Mouse (Mus musculus) hindbrain, embryonic 12.5 days (tissue): Measurements from ENCODE around the gene Cyb561d1. TPM values are rescaled to one million over a fixed set of nuclear protein-coding genes. Genes with fewer than 3 reads are reported as not detected.

Source experiments
- ATAC-seq: fragments of 200-750 bp; cut with Nextera tagmentation; 2 replicates; pipeline ENCODE4 v1.8.0; 2017; ENCODE audit warnings: moderate TSS enrichment; ENCODE audit not compliant: low FRiP score
- H3K27ac ChIP-seq: fragments of 300-500 bp; sonication (generic); 2 replicates; pipeline ENCODE4 v1.5.1; 2016; ENCODE audit warnings: mild to moderate bottlenecking
- H3K27me3 ChIP-seq: fragments of 300-500 bp; sonication (generic); 2 replicates; pipeline ENCODE4 v1.6.1; 2016; ENCODE audit warnings: mild to moderate bottlenecking
- H3K36me3 ChIP-seq: fragments of 300-500 bp; sonication (generic); 2 replicates; pipeline ENCODE4 v1.6.1; 2016; ENCODE audit warnings: mild to moderate bottlenecking
- H3K4me1 ChIP-seq: fragments of 300-500 bp; sonication (generic); 2 replicates; pipeline ENCODE4 v1.6.1; 2016
- H3K4me2 ChIP-seq: fragments of 300-500 bp; sonication (generic); replicated peaks from 2 replicates; pipeline ENCODE4 v1.6.1; 2016; ENCODE audit warnings: mild to moderate bottlenecking
- H3K4me3 ChIP-seq: fragments of 300-500 bp; sonication (generic); 2 replicates; pipeline ENCODE4 v1.5.1; 2016; ENCODE audit warnings: mild to moderate bottlenecking
- H3K9ac ChIP-seq: fragments of 300-500 bp; sonication (generic); 2 replicates; pipeline ENCODE4 v1.6.1; 2016; ENCODE audit warnings: mild to moderate bottlenecking, moderate library complexity
- H3K9me3 ChIP-seq: fragments of 300-500 bp; sonication (generic); replicated peaks from 2 replicates; pipeline ENCODE4 v1.6.1; 2016; ENCODE audit warnings: mild to moderate bottlenecking
- WGBS: fragments of 180-500 bp; shearing (Covaris S2); methylation state at CpG from one replicate; pipeline ENCODE4 v1.1.7; 2016; 5-methylcytosine and 5-hydroxymethylcytosine counted together
- polyA plus RNA-seq: library from polyadenylated mRNA; unstranded; fragments of >200 nt; fragmentation: Nextera tagmentation; extraction: Ambion mirVana; gene quantifications from 2 replicates; pipeline ENCODE4 v1.2.1, GENCODE M21; 2016

The Cyb561d1 gene
- polyA plus RNA-seq, 1 experiment from 2014 or later = 5.0 TPM

- Histone ChIP-seq H3K27me3 (peaks cover 7% of the 10 kb centered on the region; the same call in 1 of the 2 replicates), H3K4me1 (peaks cover 21% of the 10 kb centered on the region), H3K4me3 (no peak overlapping the region), H3K9me3 (no peaks in the 10 kb centered on the region), H3K36me3 (peaks cover 16% of the 10 kb centered on the region), H3K9ac (no peak overlapping the region), H3K27ac (no peak overlapping the region), H3K4me2 (0 out of 2 replicates have a peak overlapping the region, but pooled peaks have one; percentile 68)
- ATAC-seq = no peak
- 83% methylated on average over 6 of the region's 6 CpGs for WGBS
Measured at GRCm38 (mm10) chr3:108211845-108212244, 10.8 kb upstream of the Cyb561d1 start.

- ATAC-seq = peak; percentile 88
- no peaks in the 10 kb centered on the region for H3K9me3 ChIP-seq
- peaks cover 27% of the 10 kb centered on the region for H3K36me3 ChIP-seq
- peak within 1 kb of the TSS; percentile 92 for H3K4me2 ChIP-seq
- under 1% methylated on average over 14 of the region's 14 CpGs for WGBS
- peaks cover 7% of the 10 kb centered on the region; the same call in 1 of the 2 replicates for H3K27me3 ChIP-seq
- H3K9ac ChIP-seq = peak within 1 kb of the TSS; percentile 92
- peak within 1 kb of the TSS; percentile 93 for H3K27ac ChIP-seq
- peaks cover 21% of the 10 kb centered on the region for H3K4me1 ChIP-seq
- peak within 1 kb of the TSS; percentile 62 for H3K4me3 ChIP-seq
Measured at GRCm38 (mm10) chr3:108210771-108211139, 9.7 kb upstream of the Cyb561d1 start, which contains the start of gene Atxn7l2. TSS of gene Atxn7l2 (minus strand) at chr3:108210934.

GRCm38 (mm10) chr3:108209946-108210770 lies 9.1 kb upstream of the Cyb561d1 start:
- Histone ChIP-seq H3K27ac (peak overlapping the region; percentile 93), H3K27me3 (peaks cover 7% of the 10 kb centered on the region; the same call in 1 of the 2 replicates), H3K9me3 (no peaks in the 10 kb centered on the region), H3K4me2 (peak overlapping the region; percentile 92), H3K36me3 (peaks cover 33% of the 10 kb centered on the region), H3K4me3 (peak overlapping the region; percentile 62), H3K9ac (peak overlapping the region; percentile 92), H3K4me1 (peaks cover 21% of the 10 kb centered on the region)
- under 1% methylated on average over 60 of the region's 72 CpGs for WGBS
- ATAC-seq = peak; percentile 97

DNA sequence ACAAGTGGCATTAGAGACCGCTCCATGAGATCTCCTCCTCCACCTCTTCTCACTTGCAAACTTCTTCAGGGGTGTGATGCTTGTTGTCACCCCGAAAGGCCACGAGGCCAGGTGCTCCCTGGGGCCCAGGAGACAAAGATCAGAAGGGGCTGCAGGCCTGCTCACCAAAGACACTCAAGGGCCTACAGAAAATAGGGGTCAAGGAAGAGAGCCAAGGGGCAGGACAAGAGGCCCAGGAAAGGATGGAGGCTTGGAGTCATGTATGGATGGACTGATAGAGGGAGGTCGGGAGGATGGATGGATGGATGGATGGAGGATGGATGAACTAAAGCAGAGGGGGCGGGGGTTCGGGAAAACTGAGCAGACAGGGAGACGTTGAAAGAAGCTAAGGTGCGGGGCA lies 8.5 kb upstream of the Cyb561d1 start:
- peak overlapping the region; percentile 92 for H3K9ac ChIP-seq
- ATAC-seq = no peak; the same call in 1 of the 2 replicates
- H3K27me3 ChIP-seq = peaks cover 7% of the 10 kb centered on the region; the same call in 1 of the 2 replicates
- peak overlapping the region; percentile 92 for H3K4me2 ChIP-seq
- H3K9me3 ChIP-seq = no peaks in the 10 kb centered on the region
- H3K27ac ChIP-seq = peak overlapping the region; percentile 93
- H3K36me3 ChIP-seq = peaks cover 39% of the 10 kb centered on the region
- H3K4me1 ChIP-seq = peaks cover 21% of the 10 kb centered on the region
- H3K4me3 ChIP-seq = peak overlapping the region; percentile 62
- 10% methylated on average over 8 of the region's 8 CpGs for WGBS

GRCm38 (mm10) chr3:108209001-108209400 lies 8.0 kb upstream of the Cyb561d1 start:
- H3K27ac ChIP-seq = peak overlapping the region; percentile 93
- H3K4me2 ChIP-seq = peak overlapping the region; percentile 92
- 57% methylated on average over 3 of the region's 3 CpGs for WGBS
- H3K36me3 ChIP-seq = peaks cover 44% of the 10 kb centered on the region
- H3K27me3 ChIP-seq = peaks cover 2% of the 10 kb centered on the region; the same call in 1 of the 2 replicates
- ATAC-seq = no peak
- H3K9ac ChIP-seq = peak overlapping the region; percentile 92
- peak overlapping the region; percentile 62 for H3K4me3 ChIP-seq
- H3K4me1 ChIP-seq = peaks cover 21% of the 10 kb centered on the region
- no peaks in the 10 kb centered on the region for H3K9me3 ChIP-seq

DNA sequence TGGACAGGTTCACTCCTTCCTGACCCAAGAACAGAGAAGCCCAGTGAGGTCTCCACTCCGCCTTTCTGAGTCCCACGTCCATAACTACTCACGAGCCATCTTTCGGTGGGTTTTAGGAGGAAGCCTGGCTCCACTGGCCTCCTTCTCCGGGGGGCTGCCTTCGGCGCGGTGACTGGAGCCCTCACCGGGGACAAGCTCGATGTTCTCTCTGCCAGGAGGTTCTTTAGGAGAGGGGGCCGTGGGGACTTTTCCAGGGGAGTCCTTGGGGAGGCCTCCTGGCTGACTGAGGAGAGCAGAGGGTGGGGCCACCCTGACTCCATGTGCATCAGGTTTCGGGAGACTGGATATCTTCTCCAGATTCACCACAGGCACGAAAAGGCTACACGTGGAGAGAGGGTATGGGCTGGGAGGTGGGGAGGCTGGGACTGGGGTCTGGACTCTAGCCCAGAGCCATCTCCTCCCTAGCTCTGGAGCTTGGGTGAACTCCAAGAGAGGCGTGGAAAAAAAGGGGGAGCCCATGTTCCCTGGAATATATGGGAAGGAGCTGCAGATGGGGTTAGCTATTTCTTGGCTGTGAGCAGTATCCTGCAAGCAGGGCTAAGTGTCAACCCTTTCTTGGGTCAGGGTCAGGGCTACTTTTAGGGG lies 5.8 kb upstream of the Cyb561d1 start:
- 95% methylated on average over 15 of the region's 15 CpGs for WGBS
- no peak overlapping the region for H3K27ac ChIP-seq
- H3K4me2 ChIP-seq = no peak overlapping the region
- H3K4me1 ChIP-seq = peaks cover 25% of the 10 kb centered on the region
- no peak overlapping the region for H3K9ac ChIP-seq
- H3K4me3 ChIP-seq = no peak overlapping the region
- H3K36me3 ChIP-seq = peaks cover 62% of the 10 kb centered on the region
- no peaks in the 10 kb centered on the region for H3K27me3 ChIP-seq
- H3K9me3 ChIP-seq = no peaks in the 10 kb centered on the region
- ATAC-seq = no peak

DNA sequence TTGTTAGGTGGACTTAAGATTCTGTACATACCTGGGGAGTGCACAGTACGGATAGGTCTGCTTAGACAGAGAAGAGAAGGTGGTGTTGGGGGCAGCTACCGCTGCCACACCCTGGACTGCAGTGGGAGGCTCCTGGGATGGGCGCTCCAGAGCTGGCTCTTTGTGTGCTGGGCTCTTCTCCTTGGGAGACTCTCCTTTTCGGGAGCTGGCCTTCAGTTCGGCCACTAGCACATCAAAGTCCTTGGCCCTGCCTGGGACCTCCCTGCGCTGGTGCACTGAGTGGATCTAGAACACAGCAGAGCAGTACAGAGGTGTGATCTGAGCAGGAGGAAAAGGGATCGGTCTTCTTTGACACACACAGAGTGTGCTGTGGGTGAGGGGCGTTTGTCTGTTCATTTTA lies 4.6 kb upstream of the Cyb561d1 start:
- peaks cover 30% of the 10 kb centered on the region for H3K4me1 ChIP-seq
- H3K27ac ChIP-seq = no peak overlapping the region
- no peaks in the 10 kb centered on the region for H3K27me3 ChIP-seq
- ATAC-seq = no peak
- peaks cover 65% of the 10 kb centered on the region for H3K36me3 ChIP-seq
- H3K4me3 ChIP-seq = no peak overlapping the region
- WGBS = 86% methylated on average over 8 of the region's 8 CpGs
- H3K4me2 ChIP-seq = no peak overlapping the region
- H3K9me3 ChIP-seq = no peaks in the 10 kb centered on the region
- no peak overlapping the region for H3K9ac ChIP-seq

DNA sequence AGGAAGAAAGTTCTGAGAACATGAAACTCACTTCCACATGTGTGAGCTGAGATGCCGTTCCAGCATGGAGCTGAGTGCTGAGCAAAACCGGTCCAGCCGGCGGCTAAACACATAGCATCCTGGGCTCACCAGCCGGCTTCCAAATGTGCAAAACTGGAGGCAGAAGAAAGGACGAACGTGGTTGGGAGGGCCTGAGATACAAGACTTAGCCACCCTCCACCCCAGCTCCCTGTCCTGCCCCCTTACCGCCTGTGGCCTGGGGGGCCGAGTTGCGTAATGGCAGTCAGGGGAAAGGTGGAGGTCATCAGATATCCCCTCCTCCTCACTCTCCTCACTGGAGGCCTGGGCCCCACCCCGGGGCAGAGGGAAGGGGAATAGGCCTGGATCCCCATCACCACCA lies 3.5 kb upstream of the Cyb561d1 start:
- 89% methylated on average over 11 of the region's 11 CpGs for WGBS
- Histone ChIP-seq H3K4me3 (no peak overlapping the region), H3K9me3 (no peaks in the 10 kb centered on the region), H3K27me3 (no peaks in the 10 kb centered on the region), H3K9ac (no peak overlapping the region), H3K4me2 (no peak overlapping the region), H3K27ac (0 out of 2 replicates have a peak overlapping the region, but pooled peaks have one; percentile 23), H3K36me3 (peaks cover 65% of the 10 kb centered on the region), H3K4me1 (peaks cover 38% of the 10 kb centered on the region)
- no peak for ATAC-seq

GRCm38 (mm10) chr3:108203621-108204325 lies 2.8 kb upstream of the Cyb561d1 start:
- peaks cover 71% of the 10 kb centered on the region for H3K36me3 ChIP-seq
- H3K27me3 ChIP-seq = no peaks in the 10 kb centered on the region
- H3K9ac ChIP-seq = no peak overlapping the region
- 83% methylated on average over 11 of the region's 11 CpGs for WGBS
- no peaks in the 10 kb centered on the region for H3K9me3 ChIP-seq
- no peak for ATAC-seq
- peaks cover 33% of the 10 kb centered on the region for H3K4me1 ChIP-seq
- no peak overlapping the region for H3K4me3 ChIP-seq
- no peak overlapping the region for H3K4me2 ChIP-seq
- H3K27ac ChIP-seq = 0 out of 2 replicates have a peak overlapping the region, but pooled peaks have one; percentile 4

- H3K36me3 ChIP-seq = peaks cover 73% of the 10 kb centered on the region
- 90% methylated on average over 13 of the region's 13 CpGs for WGBS
- H3K4me3 ChIP-seq = no peak overlapping the region
- no peak overlapping the region for H3K27ac ChIP-seq
- H3K27me3 ChIP-seq = no peaks in the 10 kb centered on the region
- ATAC-seq = no peak
- no peak overlapping the region for H3K9ac ChIP-seq
- peaks cover 27% of the 10 kb centered on the region for H3K4me1 ChIP-seq
- H3K4me2 ChIP-seq = no peak overlapping the region
- no peaks in the 10 kb centered on the region for H3K9me3 ChIP-seq
Measured at GRCm38 (mm10) chr3:108203212-108203611, 2.2 kb upstream of the Cyb561d1 start.

DNA sequence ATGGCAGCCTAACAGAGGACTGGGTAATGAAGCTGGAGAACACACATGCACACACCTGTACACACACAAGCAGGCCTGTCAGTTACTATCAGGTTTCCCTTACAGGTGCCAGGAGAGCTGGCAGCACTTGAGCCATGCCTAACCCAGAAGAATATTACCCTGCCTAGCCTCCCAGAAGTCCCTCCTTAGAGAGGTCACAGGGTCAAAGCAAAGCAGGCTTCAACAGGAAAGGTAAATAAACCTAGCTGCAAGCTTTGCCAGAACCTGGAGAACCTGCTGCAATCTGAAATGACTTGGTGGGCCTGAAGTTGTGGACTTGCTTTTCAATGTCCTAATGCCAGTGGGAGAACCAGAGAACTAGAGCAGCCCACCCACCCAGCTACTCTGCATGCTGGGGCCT lies 1.5 kb upstream of the Cyb561d1 start:
- Histone ChIP-seq H3K9ac (no peak overlapping the region), H3K4me2 (no peak overlapping the region), H3K27ac (no peak overlapping the region), H3K9me3 (no peaks in the 10 kb centered on the region), H3K4me1 (peaks cover 26% of the 10 kb centered on the region), H3K27me3 (no peaks in the 10 kb centered on the region), H3K4me3 (no peak overlapping the region), H3K36me3 (peaks cover 69% of the 10 kb centered on the region)
- ATAC-seq = no peak

DNA sequence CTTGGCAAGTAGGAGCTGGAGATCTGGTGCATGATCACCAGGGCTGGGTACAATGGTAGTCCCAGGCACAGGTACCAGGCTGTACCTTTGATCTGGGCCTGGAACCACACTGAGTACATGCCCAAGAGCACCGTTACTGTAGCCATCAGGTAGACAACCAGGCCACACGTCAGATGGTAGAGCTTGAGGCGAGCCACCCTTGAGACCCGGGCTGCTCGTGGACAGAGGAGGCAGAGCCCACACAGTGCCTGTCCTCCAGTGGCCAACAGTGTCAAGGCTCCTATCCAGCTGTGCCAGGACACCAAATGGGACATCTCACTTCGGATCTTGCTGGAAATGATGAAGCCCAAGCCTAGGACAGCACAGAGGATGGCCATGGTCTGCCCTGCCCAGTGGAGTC lies 1.8 kb downstream of the Cyb561d1 start:
- WGBS = 93% methylated on average over 6 of the region's 6 CpGs
- H3K4me1 ChIP-seq = peaks cover 48% of the 10 kb centered on the region
- peaks cover 37% of the 10 kb centered on the region for H3K36me3 ChIP-seq
- no peak overlapping the region for H3K9ac ChIP-seq
- no peak for ATAC-seq
- no peak overlapping the region for H3K4me2 ChIP-seq
- no peaks in the 10 kb centered on the region for H3K9me3 ChIP-seq
- H3K4me3 ChIP-seq = no peak overlapping the region
- no peak overlapping the region for H3K27ac ChIP-seq
- no peaks in the 10 kb centered on the region for H3K27me3 ChIP-seq
